Mouse (Mus musculus) small intestine, adult 2 months (tissue): Measurements from ENCODE around the gene Akap10.

Source experiments
- CTCF ChIP-seq: fragments of 200-500 bp; IDR thresholded peaks from 2 replicates; pipeline ENCODE4 v1.5.1; 2012; ENCODE audit warnings: low read depth, mild to moderate bottlenecking, control low read depth, inconsistent platforms, low read length, moderate library complexity, mixed read lengths; ENCODE audit not compliant: insufficient replicate concordance, insufficient read length; ENCODE audit errors: extremely low read depth
- POLR2A ChIP-seq: fragments of 200-500 bp; IDR thresholded peaks from 2 replicates; pipeline ENCODE4 v1.6.1; 2012; ENCODE audit warnings: low read depth, mild to moderate bottlenecking, control low read depth, inconsistent platforms, low read length, moderate library complexity

GRCm38 (mm10) chr11:61851195-61851594, 78.9 kb downstream of the Akap10 start:
- TF ChIP-seq POLR2A (no peak), CTCF (no peak)
